Mouse (Mus musculus) gastrocnemius, adult 8-10 months (tissue): Measurements from ENCODE around the gene Fmo5. TPM values are rescaled to one million over a fixed set of nuclear protein-coding genes. Genes with fewer than 3 reads are reported as not detected.

Experiments
- DNase-seq, 2 experiments: peaks; one replicate each; pipeline ENCODE4 v3.0.0; 2022; ENCODE audit warnings: low spot score in 2 of 2
- total RNA-seq, 4 experiments: library from RNA; stranded (reverse); gene quantifications; 2 replicates each; pipeline ENCODE4 v1.2.4; 2022

The Fmo5 gene
- total RNA-seq, 4 experiments from 2014 or later = 5.9 to 7.6 (median 7.5) TPM

GRCm38 (mm10) chr3:97631258-97631860 is 2.8 kb downstream of the Fmo5 start:
- DNase-seq = no peak

DNA sequence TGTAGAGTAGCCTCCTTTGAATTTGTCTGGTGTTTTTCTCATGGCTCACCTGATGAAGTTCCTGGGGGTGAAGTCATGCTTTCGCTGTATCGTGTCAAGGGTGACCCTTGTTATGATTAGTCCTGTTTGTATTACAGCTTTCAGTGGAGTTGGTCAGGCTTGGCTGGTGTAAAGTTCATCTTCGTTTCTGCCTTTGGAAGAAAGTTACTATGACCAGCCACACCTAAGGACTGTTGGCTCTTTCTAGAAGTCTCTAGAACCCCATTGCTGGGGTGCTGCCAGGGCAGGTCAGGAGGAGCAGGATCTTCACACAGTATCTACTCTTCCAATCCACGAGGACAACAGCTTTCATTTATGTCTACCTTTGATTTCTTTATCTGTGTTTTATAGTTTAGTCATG is 4.9 kb downstream of the Fmo5 start:
- DNase-seq = no peak

DNA sequence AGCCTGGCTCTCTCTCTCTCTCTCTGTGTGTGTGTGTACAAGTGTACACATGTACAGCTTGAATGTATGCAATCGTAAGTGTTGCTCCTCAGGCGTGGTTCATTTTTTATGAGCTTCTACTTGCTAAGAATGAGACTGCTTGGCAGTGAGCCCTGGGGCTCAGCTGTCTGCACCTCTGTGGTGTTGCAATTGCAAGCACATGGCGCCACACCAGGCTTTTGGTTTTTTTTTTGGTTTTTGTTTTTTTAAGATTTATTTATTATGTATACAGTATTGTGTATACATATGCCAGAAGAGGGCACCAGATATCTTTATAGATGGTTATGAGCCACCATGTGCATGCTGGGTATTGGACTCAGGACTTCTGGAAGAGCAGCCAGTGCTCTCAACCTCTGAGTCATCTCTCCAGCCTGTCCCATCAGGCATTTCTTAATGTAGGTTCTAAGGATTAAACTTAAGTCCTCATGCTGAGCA is 5.7 kb downstream of the Fmo5 start:
- peak in 1 of 2 experiments; percentile 67 for DNase-seq

DNA sequence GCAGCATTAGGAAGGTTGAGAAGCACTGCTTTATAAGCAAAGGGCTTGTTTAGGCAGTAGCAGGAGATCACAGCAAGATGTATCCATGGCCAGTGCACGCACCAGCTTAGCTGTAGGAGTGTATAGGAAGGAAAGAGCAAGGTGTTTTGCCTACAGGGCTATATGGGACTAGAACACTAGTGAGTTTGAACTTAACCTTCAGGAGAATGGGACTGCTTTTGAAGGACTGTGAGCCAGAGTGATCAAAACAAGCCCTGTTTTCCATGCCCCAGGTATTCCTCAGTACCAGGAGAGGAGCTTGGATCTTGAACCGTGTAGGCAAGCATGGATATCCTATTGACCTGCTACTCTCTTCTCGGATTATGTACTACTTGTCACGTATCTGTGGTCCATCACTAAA is 12.8 kb downstream of the Fmo5 start:
- DNase-seq = no peak

- no peak for DNase-seq
Observed at GRCm38 (mm10) chr3:97642001-97642400, 13.4 kb downstream of the Fmo5 start.

GRCm38 (mm10) chr3:97648518-97648917 is 19.9 kb downstream of the Fmo5 start:
- no peak for DNase-seq

- DNase-seq = no peak
Observed at GRCm38 (mm10) chr3:97649022-97649421, 20.4 kb downstream of the Fmo5 start.

DNA sequence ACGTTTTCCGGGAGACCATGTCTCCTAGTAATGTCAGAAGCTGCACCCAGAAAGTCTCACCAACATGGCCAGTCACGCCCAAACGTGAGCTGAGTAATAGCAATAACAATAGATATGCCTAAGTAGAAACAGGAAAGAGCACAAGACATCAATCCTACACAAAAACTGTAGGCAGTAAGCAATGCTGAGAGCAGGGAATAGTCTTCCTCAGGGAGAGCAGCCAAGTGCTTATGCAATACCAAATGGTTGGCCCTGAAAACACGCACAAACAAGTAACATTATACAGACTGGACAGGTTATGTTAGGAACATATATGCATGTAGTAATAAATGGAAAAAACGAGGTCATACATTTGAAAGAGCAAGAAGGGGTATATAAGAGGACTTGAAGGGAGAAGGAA is 20.9 kb downstream of the Fmo5 start:
- no peak for DNase-seq

DNA sequence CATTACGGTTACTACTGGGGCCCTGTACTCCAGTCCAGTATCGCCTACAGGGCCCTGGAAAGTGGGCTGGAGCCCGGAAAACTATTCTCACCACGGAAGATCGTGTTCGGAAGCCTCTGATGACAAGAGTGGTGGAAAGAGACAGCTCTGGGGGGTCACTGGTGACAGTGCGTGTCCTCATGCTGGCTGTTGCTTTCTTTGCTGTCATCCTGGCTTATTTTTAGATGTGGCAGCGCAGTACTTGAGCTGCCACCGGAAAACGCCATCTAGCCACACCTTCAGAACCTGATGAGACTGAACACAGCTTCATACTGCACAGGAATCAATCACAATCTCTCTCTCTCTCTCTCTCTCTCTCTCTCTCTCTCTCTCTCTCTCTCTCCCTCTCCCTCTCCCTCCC is 23.0 kb downstream of the Fmo5 start:
- no peak for DNase-seq

DNA sequence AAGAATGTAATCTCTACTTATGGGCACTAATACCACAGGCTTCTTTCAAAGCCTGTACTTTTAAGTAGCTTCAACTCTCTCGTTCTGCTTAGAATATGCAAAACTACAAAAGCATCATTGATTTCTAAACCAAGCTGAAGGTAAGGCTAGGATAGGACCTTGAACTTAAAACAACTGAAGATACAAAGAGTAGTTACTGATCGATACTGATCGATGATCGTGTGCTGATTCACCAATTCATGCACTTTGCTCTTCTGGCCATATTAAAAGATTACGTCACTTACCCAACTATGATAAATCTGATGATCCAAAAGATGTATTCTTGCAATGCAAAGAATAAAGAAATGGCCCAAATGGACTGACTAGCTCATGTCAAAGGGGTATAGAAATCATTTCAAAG is 25.2 kb downstream of the Fmo5 start:
- no peak for DNase-seq

GRCm38 (mm10) chr3:97654901-97655300 is 26.3 kb downstream of the Fmo5 start:
- no peak for DNase-seq

DNA sequence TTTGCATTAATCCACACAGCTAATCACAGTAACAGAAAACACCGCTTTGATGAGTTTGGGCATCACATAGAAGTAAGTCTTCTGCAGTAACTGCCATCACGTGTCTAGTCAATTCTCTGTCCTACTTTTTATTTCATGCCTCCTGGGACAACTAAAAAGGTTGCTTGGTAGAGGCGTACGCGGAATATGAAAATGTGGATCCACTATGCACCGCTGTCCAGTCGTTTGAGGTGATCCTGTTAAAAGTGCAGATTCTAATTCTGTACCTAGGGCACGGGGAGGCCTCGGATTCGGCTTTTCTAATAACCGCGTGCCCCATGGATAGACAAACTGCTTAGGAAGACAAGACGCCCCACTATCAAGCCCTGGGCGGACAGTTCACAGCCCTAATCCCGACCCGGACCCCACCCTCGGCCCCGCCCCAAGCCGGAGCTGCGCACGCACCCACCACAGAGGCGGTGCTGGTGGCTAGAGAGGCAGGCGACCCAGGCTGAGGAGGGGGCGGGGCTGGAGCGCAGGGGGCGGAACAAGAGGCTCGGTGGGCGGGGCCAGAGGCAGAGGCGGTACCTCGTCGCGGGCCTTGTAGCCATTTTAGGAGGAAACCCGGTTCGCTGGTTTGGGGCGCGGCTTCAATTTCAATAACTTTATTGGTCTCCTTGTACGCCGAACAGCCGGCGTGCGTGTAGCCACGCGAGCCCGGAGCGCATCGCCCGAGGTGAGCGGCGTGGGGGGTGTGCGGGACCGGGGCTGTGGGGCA is 29.2 kb downstream of the Fmo5 start, which contains the start of gene Prkab2:
Gene Prkab2 (plus strand): TSS at position 539 of the 757 bp plus-strand sequence.
- DNase-seq = peak; percentile 99

DNA sequence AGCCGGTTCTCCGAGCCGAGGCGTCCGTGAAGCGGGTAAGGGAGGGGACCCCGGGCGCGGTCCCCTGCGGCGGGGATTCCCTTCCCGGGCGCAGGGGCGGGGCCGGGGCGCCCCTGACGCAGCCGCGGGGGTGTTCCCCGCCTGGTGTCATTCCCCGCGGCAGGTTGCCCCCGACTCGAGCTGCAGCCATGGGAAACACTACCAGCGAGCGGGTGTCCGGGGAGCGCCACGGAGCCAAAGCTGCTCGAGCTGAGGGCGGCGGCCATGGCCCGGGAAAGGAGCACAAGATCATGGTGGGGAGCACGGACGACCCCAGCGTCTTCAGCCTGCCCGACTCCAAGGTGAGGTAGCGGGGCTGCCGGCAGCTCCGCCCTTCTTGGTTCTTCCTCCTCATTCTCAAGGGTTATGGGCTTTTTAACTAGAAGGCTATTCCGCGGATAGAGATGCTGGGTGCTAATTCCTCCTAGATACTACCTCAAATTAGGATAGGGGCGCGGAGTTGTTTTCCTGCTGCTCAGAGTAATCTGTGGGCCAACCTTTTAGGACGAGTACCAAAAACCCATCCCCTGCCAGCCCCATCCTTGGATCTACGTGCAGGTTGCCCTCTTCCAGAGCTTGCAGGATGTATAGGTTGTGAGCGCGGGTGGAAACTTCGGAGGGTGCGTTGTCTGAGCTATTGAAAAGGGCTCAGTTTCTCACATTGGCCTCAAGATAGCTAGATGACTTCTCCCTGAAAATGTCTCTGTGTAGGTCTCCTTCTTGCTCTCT is 30.0 kb downstream of the Fmo5 start:
- peak in 1 of 2 experiments; percentile 77 for DNase-seq

GRCm38 (mm10) chr3:97659746-97660145 is 31.1 kb downstream of the Fmo5 start:
- DNase-seq = no peak

DNA sequence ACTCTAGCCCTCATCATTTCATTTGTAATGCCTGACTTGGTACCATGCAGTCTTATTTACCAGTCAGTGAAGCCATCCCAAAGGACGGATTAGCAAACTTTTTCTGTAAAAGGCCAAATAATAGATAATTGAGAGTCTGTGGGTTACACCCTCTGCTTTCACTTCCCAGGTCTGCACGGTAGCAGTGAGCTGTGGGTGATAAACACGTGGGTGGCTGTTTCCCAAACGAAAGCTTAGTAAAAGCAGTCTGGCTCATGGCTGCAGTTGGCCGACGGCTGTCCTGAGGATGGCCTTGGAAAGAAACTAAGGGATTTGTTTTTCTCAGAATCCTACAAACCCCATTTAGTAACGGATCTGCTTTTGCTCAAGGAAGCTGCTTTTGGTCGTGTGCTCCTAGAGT is 32.6 kb downstream of the Fmo5 start:
- no peak for DNase-seq

DNA sequence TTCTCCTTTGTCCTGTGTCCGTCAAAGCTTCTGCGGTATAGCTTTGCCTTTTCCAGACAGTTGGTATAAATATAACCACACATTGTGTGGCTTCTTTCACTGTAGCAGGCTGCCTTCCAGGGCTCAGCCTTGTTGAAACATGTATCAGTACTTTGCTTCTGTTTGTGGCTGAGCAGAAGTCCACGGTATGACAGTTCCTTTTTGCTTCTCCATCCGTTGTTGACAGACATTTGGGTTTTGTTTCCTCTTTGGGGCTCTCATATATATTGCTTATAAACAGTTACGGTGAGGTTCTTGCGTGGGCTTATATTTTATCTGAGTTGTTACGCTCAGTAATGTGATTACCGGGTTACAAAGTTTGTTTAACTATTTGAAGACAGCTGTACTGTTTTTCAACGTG is 36.9 kb downstream of the Fmo5 start:
- DNase-seq = no peak

DNA sequence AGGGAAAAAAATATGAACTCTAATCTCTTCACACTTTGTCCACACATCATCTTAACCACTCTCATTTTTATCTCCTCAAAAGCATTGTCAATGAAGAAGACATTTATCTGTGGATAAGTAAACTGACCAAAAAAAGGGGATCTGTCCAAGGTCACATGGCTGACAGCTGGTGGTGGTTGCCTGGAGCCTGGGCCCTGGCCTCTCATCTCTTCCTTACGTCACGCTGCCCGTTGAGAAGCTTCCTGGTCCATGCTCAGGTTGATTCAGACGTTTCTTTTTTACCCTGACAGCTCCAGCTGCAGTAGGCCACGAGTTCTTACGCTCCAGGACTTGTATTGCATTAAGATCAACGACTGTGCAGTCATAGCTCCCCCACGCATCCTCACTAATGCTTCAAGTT is 37.5 kb downstream of the Fmo5 start:
- DNase-seq = no peak

GRCm38 (mm10) chr3:97667093-97667675 is 38.6 kb downstream of the Fmo5 start:
- no peak for DNase-seq

DNA sequence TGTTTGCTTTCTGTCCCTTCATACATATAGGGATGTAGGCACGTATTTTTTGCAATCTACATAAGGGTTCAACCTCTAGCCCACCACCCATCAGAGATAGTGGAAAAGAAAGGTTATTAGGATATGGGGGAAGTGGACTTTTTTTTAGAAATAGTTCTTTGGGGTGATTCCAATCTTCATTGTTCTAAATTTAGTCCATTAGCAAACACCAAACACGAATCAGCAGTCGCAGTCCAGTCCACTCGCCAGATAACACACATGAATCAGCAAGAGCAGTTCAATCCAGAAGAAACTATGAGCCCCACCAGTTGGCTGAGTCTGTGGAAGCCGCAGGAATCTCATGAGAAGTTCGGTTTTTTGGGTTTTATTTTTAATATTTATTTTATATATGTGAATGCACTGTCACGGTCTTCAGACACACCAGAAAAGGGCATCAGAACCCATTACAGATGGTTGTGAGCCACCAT is 46.1 kb downstream of the Fmo5 start, which contains the start of gene Gm17651:
Gene Gm17651 (minus strand): TSS at position 51 of the 467 bp plus-strand sequence.
- DNase-seq = no peak

DNA sequence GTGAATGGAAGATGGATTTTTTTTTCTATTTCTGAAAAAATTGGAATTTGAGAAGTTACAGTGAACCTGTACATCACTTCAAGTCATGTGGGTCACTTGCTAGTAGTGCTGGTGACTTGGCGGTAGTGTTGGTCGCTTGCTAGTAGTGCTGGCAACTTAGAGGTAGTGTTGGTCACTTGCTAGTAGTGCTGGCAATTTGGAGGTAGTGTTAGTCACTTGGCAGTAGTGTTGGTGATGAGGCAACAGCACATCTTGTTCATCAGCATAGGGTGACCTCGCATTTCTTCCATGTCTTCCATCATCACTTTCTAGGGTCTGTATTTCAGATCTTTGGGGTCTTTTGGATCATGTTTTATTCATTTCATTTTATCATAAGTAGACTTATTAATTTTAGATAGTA is 47.5 kb downstream of the Fmo5 start:
- DNase-seq = no peak

DNA sequence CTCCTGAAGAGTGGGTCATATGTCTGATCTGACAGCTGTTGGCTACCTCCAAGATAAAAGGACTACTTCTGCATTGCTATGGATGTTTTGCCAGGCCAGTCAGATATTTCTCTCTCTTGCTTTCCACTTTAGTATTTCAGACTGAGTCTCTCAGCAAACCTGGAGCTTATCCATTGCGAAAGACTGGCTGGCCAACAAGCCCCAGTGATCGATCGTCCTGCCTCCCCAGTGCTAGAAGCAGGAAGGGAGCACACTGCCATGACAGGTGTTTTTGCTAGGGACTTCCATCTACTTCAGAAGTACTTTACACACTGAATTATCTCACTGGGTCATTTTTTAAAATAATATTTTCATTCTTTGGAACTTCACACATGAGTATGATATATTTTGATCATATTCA is 49.8 kb downstream of the Fmo5 start:
- no peak for DNase-seq
